Mouse (Mus musculus) forebrain, postnatal 0 days (tissue): ENCODE results near the gene Sbk2. TPM values are rescaled to one million over a fixed set of nuclear protein-coding genes. Genes with fewer than 3 reads are reported as not detected.

Source experiments
- ATAC-seq: fragments of 200-750 bp; cut with Nextera tagmentation; 2 replicates; pipeline ENCODE4 v1.8.0; 2017; ENCODE audit warnings: mild to moderate bottlenecking, moderate library complexity
- DNase-seq: peaks from one replicate; pipeline ENCODE4 v3.0.0-alpha.2; 2015
- H3K27ac ChIP-seq: fragments of 300-500 bp; sonication (generic); 2 replicates; pipeline ENCODE4 v1.5.1; 2014; ENCODE audit warnings: low read depth, mild to moderate bottlenecking, antibody characterized with exemption, low read length, moderate library complexity, mixed read lengths
- H3K27me3 ChIP-seq: fragments of 300-500 bp; sonication (generic); 2 replicates; pipeline ENCODE4 v1.6.1; 2014; ENCODE audit warnings: mild to moderate bottlenecking, low read length, mixed read lengths; ENCODE audit not compliant: insufficient read depth
- H3K36me3 ChIP-seq: fragments of 300-500 bp; sonication (generic); 2 replicates; pipeline ENCODE4 v1.6.1; 2014; ENCODE audit warnings: mild to moderate bottlenecking, moderate library complexity; ENCODE audit not compliant: insufficient read depth
- H3K4me1 ChIP-seq: fragments of 300-500 bp; sonication (generic); 2 replicates; pipeline ENCODE4 v1.6.1; 2014; ENCODE audit warnings: antibody characterized with exemption; ENCODE audit not compliant: insufficient read depth
- H3K4me2 ChIP-seq: fragments of 300-500 bp; sonication (generic); 2 replicates; pipeline ENCODE4 v1.6.1; 2014; ENCODE audit warnings: low read depth, mild to moderate bottlenecking, moderate library complexity
- H3K4me3 ChIP-seq: fragments of 300-500 bp; sonication (generic); 2 replicates; pipeline ENCODE4 v1.5.1; 2014; ENCODE audit warnings: low read depth, low read length, mixed read lengths
- H3K9ac ChIP-seq: fragments of 300-500 bp; sonication (generic); 2 replicates; pipeline ENCODE4 v1.6.1; 2014; ENCODE audit warnings: mild to moderate bottlenecking
- H3K9me3 ChIP-seq: fragments of 300-500 bp; sonication (generic); 2 replicates; pipeline ENCODE4 v1.6.1; 2016; ENCODE audit warnings: low read length
- CTCF ChIP-seq: sonication (generic); IDR thresholded peaks from 2 replicates; pipeline ENCODE4 v1.5.1; 2016; ENCODE audit warnings: antibody characterized with exemption, control low read depth, low read depth
- WGBS: fragments of 180-500 bp; shearing (Covaris S2); extraction: QIAGEN DNeasy Blood & Tissue Kit; methylation state at CpG from one replicate; pipeline ENCODE4 v1.1.7; 2014; 5-methylcytosine and 5-hydroxymethylcytosine counted together
- polyA plus RNA-seq: library from polyadenylated mRNA; unstranded; fragments of >200 nt; fragmentation: Nextera tagmentation; extraction: Ambion mirVana; gene quantifications from 2 replicates; pipeline ENCODE4 v1.2.1, GENCODE M21; 2015
- total RNA-seq: library from RNA; depleted of rRNA; stranded (reverse); fragments of >200 nt; gene quantifications from 2 replicates; pipeline ENCODE4 v1.2.3, GENCODE M21; 2014; rRNA removed

Sbk2 gene
- total and polyA plus RNA-seq, 2 experiments from 2014 or later = not detected

DNA sequence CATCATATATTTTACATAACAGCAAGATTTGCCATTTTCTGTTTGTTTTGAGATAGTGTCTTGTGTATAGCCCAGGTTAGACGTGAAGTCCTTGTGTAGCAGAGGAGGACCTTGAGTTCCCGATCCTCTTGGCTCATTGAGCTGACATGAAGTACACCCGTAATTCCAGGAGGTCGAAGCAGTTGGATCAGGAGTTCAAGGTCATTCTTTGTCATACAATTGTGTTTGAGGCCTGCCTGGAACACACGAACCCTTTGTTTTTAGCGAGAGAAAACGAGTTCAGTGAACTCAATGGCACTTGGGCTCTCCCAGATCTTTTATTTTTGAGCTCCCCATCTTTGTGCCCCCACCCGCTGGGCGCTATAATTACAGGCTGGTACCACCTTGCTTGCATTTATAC, 61.8 kb downstream of the Sbk2 start:
- H3K9ac ChIP-seq = no peak overlapping the region
- no peaks in the 10 kb centered on the region for H3K36me3 ChIP-seq
- H3K27me3 ChIP-seq = no peaks in the 10 kb centered on the region
- ATAC-seq (no peak), DNase-seq (no peak)
- no peak overlapping the region for H3K4me3 ChIP-seq
- no peak overlapping the region for H3K4me2 ChIP-seq
- H3K9me3 ChIP-seq = no peaks in the 10 kb centered on the region
- no peak for TF ChIP-seq CTCF
- 53% methylated on average over 9 of the region's 9 CpGs for WGBS
- H3K27ac ChIP-seq = no peak overlapping the region
- H3K4me1 ChIP-seq = peaks cover 11% of the 10 kb centered on the region; the same call in 1 of the 2 replicates

DNA sequence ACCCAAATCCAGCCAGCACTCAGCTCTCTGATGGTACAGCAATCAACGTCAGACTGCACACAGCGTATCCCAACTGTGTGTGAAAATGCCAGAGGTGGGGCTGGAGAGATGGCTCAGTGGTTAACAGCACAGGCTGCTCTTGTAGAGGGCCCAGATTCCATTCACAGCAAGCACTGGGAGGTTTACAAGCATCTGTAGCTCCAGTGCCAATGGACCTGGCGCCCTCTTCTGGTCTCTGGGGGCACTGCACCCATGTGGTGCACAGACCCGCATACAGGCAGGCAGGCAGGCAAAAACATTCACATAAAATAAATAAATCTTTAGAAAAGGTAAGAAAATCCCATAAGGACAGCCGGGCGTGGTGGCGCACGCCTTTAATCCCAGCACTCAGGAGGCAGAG, 63.0 kb downstream of the Sbk2 start:
- TF ChIP-seq CTCF = peak; percentile 69
- H3K9ac ChIP-seq = no peak overlapping the region
- ATAC-seq (no peak), DNase-seq (peak; percentile 32)
- H3K4me2 ChIP-seq = no peak overlapping the region
- H3K27me3 ChIP-seq = no peaks in the 10 kb centered on the region
- H3K4me3 ChIP-seq = no peak overlapping the region
- H3K27ac ChIP-seq = no peak overlapping the region
- H3K4me1 ChIP-seq = peaks cover 11% of the 10 kb centered on the region; the same call in 1 of the 2 replicates
- no peaks in the 10 kb centered on the region for H3K9me3 ChIP-seq
- 48% methylated on average over 8 of the region's 8 CpGs for WGBS
- no peaks in the 10 kb centered on the region for H3K36me3 ChIP-seq

DNA sequence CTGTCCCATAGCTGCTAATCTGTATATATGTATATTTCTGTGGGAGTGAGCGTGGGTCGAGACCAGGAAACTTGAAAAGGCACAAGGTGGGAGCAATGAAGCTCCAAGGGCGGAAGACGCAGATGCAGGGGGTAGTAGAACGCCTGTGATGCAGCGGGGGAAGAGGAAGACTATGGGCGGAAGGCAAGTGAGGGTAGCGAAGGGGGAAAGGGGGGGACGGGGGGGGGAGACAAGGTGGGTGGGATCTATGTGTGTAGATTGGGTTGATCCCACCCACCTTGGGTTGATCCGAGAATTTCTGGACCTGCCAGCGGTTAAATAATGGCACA, 63.7 kb downstream of the Sbk2 start:
- peak overlapping the region; percentile 52 for H3K4me2 ChIP-seq
- ATAC-seq (no peak), DNase-seq (no peak)
- no peaks in the 10 kb centered on the region for H3K36me3 ChIP-seq
- no peak overlapping the region for H3K9ac ChIP-seq
- peaks cover 11% of the 10 kb centered on the region; the same call in 1 of the 2 replicates for H3K4me1 ChIP-seq
- TF ChIP-seq CTCF = no peak
- 22% methylated on average over 11 of the region's 11 CpGs for WGBS
- no peaks in the 10 kb centered on the region for H3K27me3 ChIP-seq
- H3K9me3 ChIP-seq = no peaks in the 10 kb centered on the region
- H3K4me3 ChIP-seq = peak overlapping the region; percentile 31; the same call in 1 of the 2 replicates
- peak overlapping the region; percentile 10; the same call in 1 of the 2 replicates for H3K27ac ChIP-seq

DNA sequence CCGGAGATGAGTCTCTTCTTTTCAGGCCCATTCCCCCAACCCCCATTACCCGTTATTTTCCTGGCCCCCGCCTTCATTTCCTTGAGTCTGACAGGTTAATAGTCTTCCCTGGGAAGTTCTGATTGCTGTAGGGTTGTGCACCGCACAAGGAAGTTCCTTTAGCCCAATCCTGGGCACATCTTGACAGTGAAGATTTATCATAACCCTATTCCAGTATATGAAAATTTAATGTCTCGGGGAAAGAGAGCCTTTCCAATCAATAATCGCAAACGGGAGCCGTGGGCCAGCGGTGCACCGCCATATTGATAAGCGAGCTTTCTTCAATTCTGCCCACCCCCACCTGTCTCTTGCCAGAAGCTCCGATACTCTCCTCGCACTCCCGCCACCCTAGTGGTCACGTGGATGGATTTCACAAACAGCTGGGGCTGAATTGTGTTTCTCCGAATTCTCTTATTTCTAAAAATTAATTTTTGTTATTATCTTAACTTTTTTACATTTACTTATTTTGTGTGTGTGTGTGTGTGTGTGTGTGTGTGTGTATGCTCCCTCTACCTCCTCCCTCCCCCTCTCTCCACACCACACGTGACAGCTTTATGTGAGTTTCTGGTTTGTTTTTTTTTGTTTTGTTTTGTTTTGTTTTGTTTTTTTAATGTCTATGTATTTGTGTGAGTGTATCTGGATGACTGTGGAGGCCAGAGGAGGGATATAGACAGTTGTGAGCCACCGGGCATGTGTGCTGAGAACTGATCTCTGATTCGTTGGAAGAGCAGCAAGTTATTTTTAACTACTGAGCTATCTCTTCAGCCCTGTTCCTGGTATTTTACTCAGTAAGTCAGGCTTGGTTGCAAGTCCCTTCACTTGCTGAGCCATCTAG, 64.3 kb downstream of the Sbk2 start:
- WGBS = 6% methylated on average over 19 of the region's 19 CpGs
- TF ChIP-seq CTCF = no peak
- Histone ChIP-seq H3K9ac (peak overlapping the region; percentile 50), H3K27me3 (no peaks in the 10 kb centered on the region), H3K4me3 (peak overlapping the region; percentile 31), H3K4me1 (peaks cover 11% of the 10 kb centered on the region; the same call in 1 of the 2 replicates), H3K36me3 (no peaks in the 10 kb centered on the region), H3K4me2 (peak overlapping the region; percentile 52), H3K9me3 (no peaks in the 10 kb centered on the region), H3K27ac (peak overlapping the region; percentile 48; the same call in 1 of the 2 replicates)
- peak; percentile 61 for ATAC-seq
- peak; percentile 57 for DNase-seq

DNA sequence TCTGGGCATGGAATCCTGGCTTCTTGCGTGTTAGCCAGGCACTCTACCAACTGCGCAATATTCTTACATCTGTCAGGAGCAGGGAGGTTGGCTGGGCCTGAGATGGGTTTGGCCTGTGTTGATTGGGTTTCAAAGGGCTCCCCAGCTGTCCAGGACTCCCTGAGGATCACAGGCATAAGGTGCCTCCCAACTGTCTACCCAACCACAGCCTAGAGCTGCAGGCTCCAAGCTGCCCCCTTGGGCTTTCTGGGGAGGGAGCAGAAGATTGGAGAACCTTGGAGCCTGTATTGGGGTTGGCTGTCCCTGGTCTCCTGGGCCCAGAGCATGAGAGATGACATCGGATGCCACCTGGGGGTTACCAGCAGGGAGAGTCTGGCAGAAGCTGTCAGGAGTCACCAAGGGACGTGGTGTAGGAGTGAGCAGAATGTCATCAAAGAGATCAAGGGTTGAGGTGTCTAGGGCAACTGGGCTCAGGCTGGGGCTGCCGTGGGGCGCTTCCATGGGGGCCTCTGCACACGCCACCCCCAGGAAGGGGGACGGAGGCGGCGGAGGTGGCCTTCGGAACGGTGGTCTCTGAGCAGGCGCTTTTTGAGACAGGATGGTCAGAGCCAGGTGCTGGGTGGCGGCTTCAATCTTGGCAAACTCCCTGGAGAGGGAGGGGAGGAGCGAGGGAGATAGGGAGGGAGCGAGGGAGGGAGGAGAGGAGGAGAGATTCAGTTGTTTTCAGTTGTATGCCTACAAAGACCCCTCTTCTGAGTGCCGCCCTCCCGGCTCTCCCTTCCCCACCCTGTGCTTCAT, 65.2 kb downstream of the Sbk2 start:
- DNase-seq = peak; percentile 25
- H3K36me3 ChIP-seq = no peaks in the 10 kb centered on the region
- H3K4me3 ChIP-seq = peak overlapping the region; percentile 31
- H3K4me1 ChIP-seq = peaks cover 11% of the 10 kb centered on the region; the same call in 1 of the 2 replicates
- no peak for TF ChIP-seq CTCF
- no peaks in the 10 kb centered on the region for H3K27me3 ChIP-seq
- H3K4me2 ChIP-seq = peak overlapping the region; percentile 52
- WGBS = 21% methylated on average over 16 of the region's 18 CpGs
- ATAC-seq = peak; percentile 59
- H3K9ac ChIP-seq = peak overlapping the region; percentile 50
- H3K9me3 ChIP-seq = no peaks in the 10 kb centered on the region
- 0 out of 2 replicates have a peak overlapping the region, but pooled peaks have one; percentile 48 for H3K27ac ChIP-seq

DNA sequence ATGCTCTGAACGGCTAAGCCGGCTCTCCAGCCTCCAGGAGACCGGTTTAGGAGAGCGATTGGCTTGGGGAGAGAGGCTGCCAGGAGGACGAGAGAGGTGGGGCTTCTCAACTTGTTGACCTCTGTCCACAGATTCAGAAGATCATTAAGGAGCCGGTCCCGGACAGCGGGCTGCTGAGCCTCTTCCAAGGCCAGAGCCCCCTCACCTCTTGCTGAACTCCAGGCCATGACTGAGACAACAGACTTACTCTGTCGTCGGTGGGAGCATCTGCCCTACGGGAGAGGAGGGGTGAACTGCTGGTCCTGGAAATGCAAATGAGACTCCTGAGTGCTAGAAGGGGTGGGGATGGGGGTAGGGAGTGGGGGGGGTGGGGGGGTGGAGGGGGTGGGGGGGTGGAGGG, 69.0 kb downstream of the Sbk2 start:
- ATAC-seq = no peak
- no peak for TF ChIP-seq CTCF

More for the DNA sequence above, 69.0 kb downstream of the Sbk2 start:
- Histone ChIP-seq H3K4me1 (peaks cover 8% of the 10 kb centered on the region; the same call in 1 of the 2 replicates), H3K9me3 (no peaks in the 10 kb centered on the region), H3K27me3 (no peaks in the 10 kb centered on the region), H3K4me2 (no peak overlapping the region), H3K4me3 (no peak overlapping the region), H3K36me3 (no peaks in the 10 kb centered on the region), H3K9ac (no peak overlapping the region), H3K27ac (no peak overlapping the region)
- DNase-seq = no peak
- 74% methylated on average over 8 of the region's 11 CpGs for WGBS

Other genes starting within 250 kb of the Sbk2 start
Only the 30 nearest of the 32 such genes appear.
- gene Kmt5c, start 224.3 kb downstream of the Sbk2 start, total RNA-seq = 36.8 and 59.1 TPM in 2 replicates
- 32.3 and 35.1 TPM in 2 replicates for gene Kmt5c, start 224.3 kb downstream of the Sbk2 start, polyA plus RNA-seq
- 3.8 and 4.8 TPM in 2 replicates for gene Cox6b2, start 211.3 kb downstream of the Sbk2 start, total RNA-seq
- gene Cox6b2, start 211.3 kb downstream of the Sbk2 start, polyA plus RNA-seq = 19.8 and 23.3 TPM in 2 replicates
- gene Fam71e2, start 193.1 kb downstream of the Sbk2 start, total RNA-seq = not detected in 2 replicates
- gene Fam71e2, start 193.1 kb downstream of the Sbk2 start, polyA plus RNA-seq = not detected in 2 replicates
- gene Il11, start 181.5 kb downstream of the Sbk2 start, total RNA-seq = 1.2 and 2.6 TPM in 2 replicates
- gene Il11, start 181.5 kb downstream of the Sbk2 start, polyA plus RNA-seq = 1.2 and 2.1 TPM in 2 replicates
- not detected in 2 replicates for gene Tmem190, start 181.5 kb downstream of the Sbk2 start, total RNA-seq
- gene Tmem190, start 181.5 kb downstream of the Sbk2 start, polyA plus RNA-seq = not detected in 2 replicates
- gene Tmem238, start 174.8 kb downstream of the Sbk2 start, total RNA-seq = 7.3 and 10.1 TPM in 2 replicates
- 13.3 and 15.0 TPM in 2 replicates for gene Tmem238, start 174.8 kb downstream of the Sbk2 start, polyA plus RNA-seq
- 161 and 191 TPM in 2 replicates for gene Rpl28, start 171.5 kb downstream of the Sbk2 start, total RNA-seq
- 313 and 332 TPM in 2 replicates for gene Rpl28, start 171.5 kb downstream of the Sbk2 start, polyA plus RNA-seq
- gene Ube2s, start 151.8 kb downstream of the Sbk2 start, total RNA-seq = 300 and 347 TPM in 2 replicates
- 232 and 259 TPM in 2 replicates for gene Ube2s, start 151.8 kb downstream of the Sbk2 start, polyA plus RNA-seq
- 52.4 and 66.6 TPM in 2 replicates for gene Shisa7, start 119.7 kb downstream of the Sbk2 start, total RNA-seq
- 6.8 and 9.4 TPM in 2 replicates for gene Shisa7, start 119.7 kb downstream of the Sbk2 start, polyA plus RNA-seq
- gene Isoc2b, start 94.1 kb downstream of the Sbk2 start, total RNA-seq = 2.5 and 6.6 TPM in 2 replicates
- 3.5 and 3.7 TPM in 2 replicates for gene Isoc2b, start 94.1 kb downstream of the Sbk2 start, polyA plus RNA-seq
- 4.8 and 4.9 TPM in 2 replicates for gene Isoc2a, start 87.3 kb downstream of the Sbk2 start, total RNA-seq
- gene Isoc2a, start 87.3 kb downstream of the Sbk2 start, polyA plus RNA-seq = 0.26 and 0.39 TPM in 2 replicates
- 0.48 and 0.85 TPM in 2 replicates for gene Gm36210, start 57.9 kb downstream of the Sbk2 start, total RNA-seq
- 0.29 and 0.47 TPM in 2 replicates for gene Gm36210, start 57.9 kb downstream of the Sbk2 start, polyA plus RNA-seq
- gene Zfp628, start 49.2 kb downstream of the Sbk2 start, total RNA-seq = 5.4 and 9.2 TPM in 2 replicates
- 5.8 and 6.0 TPM in 2 replicates for gene Zfp628, start 49.2 kb downstream of the Sbk2 start, polyA plus RNA-seq
- 45.5 and 69.9 TPM in 2 replicates for gene Nat14, start 42.4 kb downstream of the Sbk2 start, total RNA-seq
- gene Nat14, start 42.4 kb downstream of the Sbk2 start, polyA plus RNA-seq = 20.5 and 54.3 TPM in 2 replicates
- 0.54 and 1.7 TPM in 2 replicates for gene Ssc5d, start 38.6 kb downstream of the Sbk2 start, total RNA-seq
- gene Ssc5d, start 38.6 kb downstream of the Sbk2 start, polyA plus RNA-seq = 0.51 and 0.63 TPM in 2 replicates
- 0.23 and 0.76 TPM in 2 replicates for gene Sbk3, start 6.8 kb upstream of the Sbk2 start, total RNA-seq
- 0.39 and 0.76 TPM in 2 replicates for gene Sbk3, start 6.8 kb upstream of the Sbk2 start, polyA plus RNA-seq
- gene Zfp579, start 31.8 kb upstream of the Sbk2 start, total RNA-seq = 34.6 and 34.7 TPM in 2 replicates
- gene Zfp579, start 31.8 kb upstream of the Sbk2 start, polyA plus RNA-seq = 36.7 and 42.6 TPM in 2 replicates
- 4.6 and 6.4 TPM in 2 replicates for gene Zfp524, start 50.0 kb upstream of the Sbk2 start, total RNA-seq
- gene Zfp524, start 50.0 kb upstream of the Sbk2 start, polyA plus RNA-seq = 5.0 and 5.3 TPM in 2 replicates
- 30.0 and 33.9 TPM in 2 replicates for gene Fiz1, start 50.3 kb upstream of the Sbk2 start, total RNA-seq
- gene Fiz1, start 50.3 kb upstream of the Sbk2 start, polyA plus RNA-seq = 26.9 and 28.6 TPM in 2 replicates
- not detected in 2 replicates for gene Gm44973, start 51.1 kb upstream of the Sbk2 start, total RNA-seq
- 3.1 TPM in 2 replicates for gene Gm44973, start 51.1 kb upstream of the Sbk2 start, polyA plus RNA-seq
- 27.3 and 33.3 TPM in 2 replicates for gene Zfp865, start 56.0 kb upstream of the Sbk2 start, total RNA-seq
- gene Zfp865, start 56.0 kb upstream of the Sbk2 start, polyA plus RNA-seq = 5.6 and 5.8 TPM in 2 replicates
- 70.7 and 104 TPM in 2 replicates for gene Ccdc106, start 56.1 kb upstream of the Sbk2 start, total RNA-seq
- 69.7 and 79.8 TPM in 2 replicates for gene Ccdc106, start 56.1 kb upstream of the Sbk2 start, polyA plus RNA-seq
- 0.24 TPM in 1 of 2 replicates, not detected in the other for gene 4632433K11Rik, start 69.7 kb upstream of the Sbk2 start, total RNA-seq
- not detected in 2 replicates for gene 4632433K11Rik, start 69.7 kb upstream of the Sbk2 start, polyA plus RNA-seq
- gene Zfp784, start 74.0 kb upstream of the Sbk2 start, total RNA-seq = 5.2 and 5.6 TPM in 2 replicates
- 4.1 and 5.0 TPM in 2 replicates for gene Zfp784, start 74.0 kb upstream of the Sbk2 start, polyA plus RNA-seq
- gene Zfp580, start 87.1 kb upstream of the Sbk2 start, total RNA-seq = 26.2 and 42.1 TPM in 2 replicates
- gene Zfp580, start 87.1 kb upstream of the Sbk2 start, polyA plus RNA-seq = 132 and 135 TPM in 2 replicates
- 179 and 184 TPM in 2 replicates for gene U2af2, start 97.7 kb upstream of the Sbk2 start, total RNA-seq
- 92.7 and 101 TPM in 2 replicates for gene U2af2, start 97.7 kb upstream of the Sbk2 start, polyA plus RNA-seq
- gene Epn1, start 115.8 kb upstream of the Sbk2 start, total RNA-seq = 341 and 347 TPM in 2 replicates
- gene Epn1, start 115.8 kb upstream of the Sbk2 start, polyA plus RNA-seq = 126 and 127 TPM in 2 replicates
- gene Rfpl4, start 152.5 kb upstream of the Sbk2 start, total RNA-seq = not detected in 2 replicates
- gene Rfpl4, start 152.5 kb upstream of the Sbk2 start, polyA plus RNA-seq = not detected in 2 replicates
- 0.15 and 0.24 TPM in 2 replicates for gene Rasl2-9, start 161.5 kb upstream of the Sbk2 start, total RNA-seq
- gene Rasl2-9, start 161.5 kb upstream of the Sbk2 start, polyA plus RNA-seq = 0.47 and 0.65 TPM in 2 replicates
- 0.08 TPM in 1 of 2 replicates, not detected in the other for gene Vmn1r55, start 185.3 kb upstream of the Sbk2 start, total RNA-seq
- not detected in 2 replicates for gene Vmn1r55, start 185.3 kb upstream of the Sbk2 start, polyA plus RNA-seq